Mouse (Mus musculus): ENCODE results near the gene Pyroxd2. TPM values are rescaled to one million over a fixed set of nuclear protein-coding genes. Genes with fewer than 3 reads are reported as not detected.
"Not testable (repeated sequence)": the region's sequence is repeated elsewhere in the genome, so short reads cannot be mapped to it uniquely, and the experiment has no call there.

Gene Pyroxd2
- total RNA-seq, 2 experiments from 2014 or later: 2.7 to 3.2 TPM

DNA sequence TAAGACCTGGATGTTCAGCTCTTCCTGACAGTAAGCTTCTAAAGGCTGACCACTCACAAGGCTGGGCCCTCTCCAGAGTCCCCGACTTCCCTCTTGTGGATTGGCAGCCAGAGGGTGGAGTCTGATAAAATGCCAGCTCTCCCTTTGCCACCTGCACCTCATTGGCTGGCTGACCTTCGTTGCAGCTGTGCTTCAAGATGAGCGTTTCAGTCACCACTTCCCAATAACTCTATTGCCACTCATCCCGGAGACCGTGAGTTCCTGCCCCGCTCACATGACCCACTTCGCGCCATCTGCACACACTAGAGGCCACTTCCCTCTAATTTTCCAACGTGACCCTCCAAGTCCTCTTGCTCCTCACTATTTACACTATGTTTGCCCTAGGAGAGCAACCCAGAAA lies 38.8 kb downstream of the Pyroxd2 start:
- DNase-seq (ENCODE audit: low spot score in 2 of 2): no peak
- no peak for TF ChIP-seq CTCF (conservative IDR thresholded peaks at IDR 0.05)
- Histone ChIP-seq H3K27ac (no peak overlapping the region), H3K4me3 (no peak overlapping the region)

DNA sequence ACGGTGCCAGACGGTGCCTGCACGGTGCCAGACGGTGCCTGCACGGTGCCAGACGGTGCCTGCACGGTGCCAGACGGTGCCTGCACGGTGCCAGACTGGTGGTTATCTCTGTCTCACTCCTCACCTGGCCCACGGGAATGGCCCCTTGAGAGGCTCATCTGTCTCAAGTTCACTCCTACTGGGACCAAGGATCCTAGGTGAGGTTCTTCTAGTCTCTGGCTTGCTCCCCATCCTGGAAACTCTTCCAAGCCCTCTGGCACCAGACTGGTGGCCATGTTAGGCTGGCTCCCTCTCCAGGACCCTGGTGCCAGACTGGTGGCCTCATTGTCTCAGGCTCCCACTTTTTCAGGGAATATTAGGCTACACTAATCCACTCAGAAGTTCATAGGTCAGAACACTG lies 53.1 kb downstream of the Pyroxd2 start:
- Histone ChIP-seq H3K4me3 (no peak overlapping the region), H3K27ac (no peak overlapping the region)
- no peak for DNase-seq (ENCODE audit: low spot score in 2 of 2)
- no peak for TF ChIP-seq CTCF (conservative IDR thresholded peaks at IDR 0.05)

DNA sequence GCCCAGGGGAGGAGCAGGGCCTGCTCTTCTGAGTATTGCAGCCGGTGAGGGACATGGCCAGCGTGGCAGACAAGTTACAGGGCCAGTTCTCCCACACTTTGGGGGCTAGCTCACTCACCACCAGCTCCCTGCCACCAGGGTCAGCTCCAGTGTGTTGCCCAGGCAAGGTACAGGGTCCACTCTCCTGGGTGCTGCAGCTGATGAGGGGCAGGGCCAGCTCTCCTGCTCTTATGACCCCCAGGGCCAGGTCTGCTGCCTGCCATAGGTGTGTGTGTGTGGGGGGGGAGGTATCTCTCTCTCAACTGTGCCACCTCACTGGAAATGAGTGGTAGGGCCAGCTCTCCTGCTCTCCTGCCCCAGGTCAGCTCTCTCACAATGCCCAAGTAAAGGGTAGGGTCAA lies 54.0 kb downstream of the Pyroxd2 start:
- no peak overlapping the region for H3K4me3 ChIP-seq
- TF ChIP-seq CTCF (conservative IDR thresholded peaks at IDR 0.05): no peak

DNA sequence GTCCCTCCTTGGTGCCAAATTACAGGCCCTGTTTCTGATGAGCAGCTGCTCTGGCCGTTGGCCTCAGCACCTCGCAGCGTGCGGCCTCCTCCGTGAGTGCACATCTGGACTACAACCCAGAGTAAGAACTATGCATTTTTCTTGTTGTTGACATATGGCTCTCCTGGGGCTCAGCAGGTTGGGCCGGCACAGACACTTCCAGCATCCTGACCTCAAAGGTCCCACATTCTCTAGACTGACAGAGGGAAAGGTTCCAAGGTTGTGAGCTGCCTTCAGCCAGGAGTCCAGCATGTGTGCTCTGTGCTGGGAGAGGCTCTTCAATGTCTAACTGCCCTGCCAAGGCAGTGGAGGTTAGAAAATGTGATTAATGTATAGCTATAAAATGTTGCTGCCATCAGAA lies 55.2 kb downstream of the Pyroxd2 start:
- TF ChIP-seq CTCF (conservative IDR thresholded peaks at IDR 0.05): no peak
- DNase-seq (ENCODE audit: low spot score in 2 of 2): no peak
- Histone ChIP-seq H3K4me3 (no peak overlapping the region), H3K27ac (no peak overlapping the region)

More for the DNA sequence above, 54.0 kb downstream of the Pyroxd2 start:
- no peak for DNase-seq (ENCODE audit: low spot score in 2 of 2)
- H3K27ac ChIP-seq: no peak overlapping the region

DNA sequence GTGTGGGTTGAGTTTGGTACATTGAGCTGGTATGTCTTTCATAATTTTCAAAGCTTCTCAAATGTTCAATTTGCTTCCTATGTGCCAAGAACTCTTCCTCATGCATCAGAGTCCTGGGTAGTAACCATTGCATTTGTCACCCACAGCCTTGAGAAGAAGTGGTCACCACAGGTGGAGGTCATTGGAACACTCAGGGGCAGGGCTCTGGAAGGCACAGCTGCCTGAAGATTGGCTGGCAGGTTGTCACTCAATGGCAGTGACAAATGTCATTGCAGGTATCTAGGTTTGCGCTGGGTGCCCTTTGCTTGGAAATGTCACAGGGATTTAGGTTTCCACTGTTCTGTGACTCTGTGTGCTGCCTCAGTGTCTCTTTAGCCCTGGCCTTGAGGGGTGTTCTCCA lies 62.3 kb downstream of the Pyroxd2 start:
- no peak for TF ChIP-seq CTCF (conservative IDR thresholded peaks at IDR 0.05)

DNA sequence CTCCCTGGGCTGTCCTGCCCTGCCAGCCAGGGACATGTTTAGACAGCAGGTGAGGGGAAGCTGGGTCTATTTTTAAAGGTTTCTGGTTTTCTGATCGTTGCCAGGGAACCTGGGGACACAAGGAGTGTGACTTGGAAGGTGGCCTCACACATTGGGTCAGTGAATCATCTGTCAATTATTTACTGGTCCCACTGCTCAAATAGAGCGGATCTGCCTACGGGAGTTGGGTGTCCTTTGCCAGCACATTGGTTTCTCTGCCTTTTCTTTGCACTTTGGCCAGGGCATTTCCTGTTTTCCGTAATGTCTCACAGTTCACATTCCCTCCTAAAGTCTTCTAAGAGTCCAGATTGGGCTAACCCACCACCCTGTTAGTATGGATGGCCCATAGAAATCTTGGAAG lies 62.8 kb downstream of the Pyroxd2 start:
- no peak for TF ChIP-seq CTCF (conservative IDR thresholded peaks at IDR 0.05)

More for the DNA sequence above, 62.3 kb downstream of the Pyroxd2 start:
- no peak for DNase-seq (ENCODE audit: low spot score in 2 of 2)
- Histone ChIP-seq H3K4me3 (no peak overlapping the region), H3K27ac (no peak overlapping the region)

DNA sequence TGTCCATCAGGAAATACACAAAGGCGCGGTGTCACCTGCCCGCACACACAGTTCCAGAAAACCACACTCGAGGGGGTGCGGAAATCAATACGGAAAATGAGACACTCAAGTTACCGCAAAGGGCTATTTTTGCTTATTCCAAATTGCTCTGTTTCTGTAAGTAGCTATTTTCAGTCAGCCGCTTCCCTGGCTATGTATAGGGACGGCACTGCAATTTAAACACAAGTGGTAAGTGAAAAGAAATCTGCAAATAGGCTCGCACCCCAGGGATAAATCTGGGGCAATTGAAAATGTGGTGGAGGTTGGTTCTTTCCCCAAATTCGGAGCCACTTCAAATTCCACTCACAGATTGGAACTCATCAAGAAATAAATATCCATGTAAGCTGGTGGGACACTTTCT lies 63.3 kb downstream of the Pyroxd2 start:
- no peak for TF ChIP-seq CTCF (conservative IDR thresholded peaks at IDR 0.05)
- no peak overlapping the region for H3K4me3 ChIP-seq
- H3K27ac ChIP-seq: no peak overlapping the region
- DNase-seq (ENCODE audit: low spot score in 2 of 2): no peak

More for the DNA sequence above, 62.8 kb downstream of the Pyroxd2 start:
- Histone ChIP-seq H3K4me3 (no peak overlapping the region), H3K27ac (no peak overlapping the region)
- no peak for DNase-seq (ENCODE audit: low spot score in 2 of 2)

DNA sequence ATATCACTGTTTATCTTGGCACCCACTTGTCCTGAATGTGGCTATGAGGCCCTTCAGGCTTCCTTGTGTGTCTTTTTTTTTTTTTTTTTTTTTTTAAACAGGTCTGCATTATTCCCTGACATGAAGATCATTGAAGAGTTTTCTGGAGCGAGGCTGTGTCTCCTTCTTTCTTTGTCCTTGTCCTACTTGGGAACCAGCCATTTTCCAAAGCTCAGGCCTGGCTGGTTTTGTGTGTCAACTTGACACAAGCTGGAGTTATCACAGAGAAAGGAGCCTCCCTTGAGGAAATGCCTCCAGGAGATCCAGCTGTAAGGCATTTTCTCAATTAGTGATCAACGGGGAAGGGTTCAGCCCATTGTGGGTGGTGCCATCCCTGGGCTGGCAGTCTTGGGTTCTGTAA lies 69.8 kb downstream of the Pyroxd2 start:
- not testable (repeated sequence) for H3K27ac ChIP-seq; DNase-seq (ENCODE audit: low spot score in 2 of 2); H3K4me3 ChIP-seq

DNA sequence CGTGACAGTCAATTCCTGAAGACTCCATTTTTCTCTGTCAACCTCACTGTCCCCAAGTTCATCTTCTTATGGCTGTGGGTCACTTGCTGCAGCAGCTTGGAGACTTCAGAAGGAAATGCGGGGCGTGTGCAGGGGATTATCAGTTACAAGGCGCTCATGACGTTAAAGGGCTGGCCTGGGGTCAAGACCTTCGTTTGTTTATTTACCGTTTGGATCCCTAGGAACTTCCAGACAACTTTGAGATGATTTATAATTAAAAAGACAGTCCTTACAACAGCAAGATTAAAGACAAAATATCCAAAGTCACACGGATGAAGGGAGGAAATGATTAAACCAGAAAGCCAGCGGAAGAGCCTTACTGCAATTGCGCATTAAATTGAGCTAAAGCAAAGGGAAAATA lies 74.4 kb downstream of the Pyroxd2 start:
- Histone ChIP-seq H3K4me3 (no peak overlapping the region), H3K27ac (no peak overlapping the region)
- DNase-seq (ENCODE audit: low spot score in 2 of 2): no peak
- TF ChIP-seq CTCF (conservative IDR thresholded peaks at IDR 0.05): no peak

DNA sequence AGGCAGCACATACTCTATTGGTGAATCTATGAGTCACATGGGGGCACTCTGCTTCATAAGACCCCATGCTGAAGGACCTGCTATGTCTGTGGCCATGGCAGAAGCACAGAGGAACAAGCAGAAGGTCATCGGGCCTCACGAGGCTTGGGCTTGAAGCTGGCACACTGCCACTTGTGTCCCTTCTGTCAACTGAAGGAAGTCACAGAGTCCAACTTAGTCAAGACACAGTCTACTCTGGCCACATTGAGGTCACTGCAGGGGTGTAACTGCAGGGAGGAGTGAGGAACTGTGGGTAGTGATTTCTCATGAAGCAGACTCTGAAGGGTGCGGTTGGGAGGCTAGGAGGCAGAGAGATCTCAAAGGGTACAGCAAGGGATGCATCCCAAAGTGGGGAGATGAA lies 75.1 kb downstream of the Pyroxd2 start:
- TF ChIP-seq CTCF (conservative IDR thresholded peaks at IDR 0.05): no peak
- Histone ChIP-seq H3K4me3 (no peak overlapping the region), H3K27ac (no peak overlapping the region)
- DNase-seq (ENCODE audit: low spot score in 2 of 2): no peak

DNA sequence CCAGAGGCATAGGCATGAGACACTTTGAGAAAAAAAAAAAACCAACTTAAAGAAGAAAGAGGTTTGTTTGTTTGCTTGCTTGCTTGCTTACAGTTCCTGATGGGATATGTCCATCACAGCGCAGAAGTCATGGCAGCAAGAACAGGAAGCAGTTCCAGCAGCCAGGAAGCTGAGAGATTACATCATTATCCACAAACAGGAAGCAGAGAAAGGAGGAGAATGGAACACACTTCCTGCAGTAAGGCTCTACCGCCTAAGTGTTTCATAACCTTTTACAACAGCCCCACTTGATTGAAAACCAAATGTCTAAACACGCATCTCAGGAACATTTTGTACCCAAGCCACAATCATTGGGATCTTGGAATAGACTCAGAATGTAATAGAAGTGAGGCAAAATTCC lies 75.6 kb downstream of the Pyroxd2 start:
- no peak overlapping the region for H3K27ac ChIP-seq
- H3K4me3 ChIP-seq: no peak overlapping the region
- DNase-seq (ENCODE audit: low spot score in 2 of 2): no peak
- no peak for TF ChIP-seq CTCF (conservative IDR thresholded peaks at IDR 0.05)

Other genes with a start within 250 kb of the Pyroxd2 start
- 10 to 100 TPM; 27.4 to 27.5 TPM for gene R3hcc1l, start 234.0 kb downstream of the Pyroxd2 start, total RNA-seq (2021)
- under 1 TPM; 0.26 to 0.32 TPM for gene Loxl4, start 140.0 kb downstream of the Pyroxd2 start, total RNA-seq (2021)
- 10 to 100 TPM; 14.4 to 15.8 TPM for gene Hps1, start 27.2 kb upstream of the Pyroxd2 start, total RNA-seq (2021)

Measured in layer of hippocampus, adult 2 months (tissue).